Mouse (Mus musculus) urinary bladder, postnatal 14 days (tissue): ENCODE data around the gene Eipr1.
"Not testable (repeated sequence)": the region's sequence is repeated elsewhere in the genome, so short reads cannot be mapped to it uniquely, and the experiment has no call there.

Source experiments
- DNase-seq: peaks from one replicate; pipeline ENCODE4 v3.0.0; 2021; ENCODE audit warnings: low spot score

Gene Eipr1

GRCm38 (mm10) chr12:28889068-28889674 lies 137.6 kb downstream of the Eipr1 start:
- DNase-seq: no peak

DNA sequence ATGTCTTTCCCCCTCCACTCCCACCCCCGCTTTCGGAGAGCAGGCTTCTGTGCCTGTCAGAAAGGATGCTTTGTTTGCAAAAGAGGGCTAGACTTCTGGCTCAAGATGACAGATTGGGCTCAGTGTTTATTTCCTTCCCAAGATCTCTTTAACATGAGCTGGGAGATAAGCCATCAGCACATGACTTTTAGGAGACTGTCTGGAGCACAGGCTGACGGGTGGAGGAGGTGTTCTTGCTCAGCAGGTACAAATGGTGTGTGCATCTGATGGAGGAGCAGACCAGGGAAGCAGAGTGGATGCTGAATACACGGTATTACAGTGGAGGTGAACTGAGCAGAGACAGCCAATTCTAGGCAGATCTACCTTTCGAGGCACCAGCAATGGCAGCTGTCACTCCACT lies 139.9 kb downstream of the Eipr1 start:
- no peak for DNase-seq

DNA sequence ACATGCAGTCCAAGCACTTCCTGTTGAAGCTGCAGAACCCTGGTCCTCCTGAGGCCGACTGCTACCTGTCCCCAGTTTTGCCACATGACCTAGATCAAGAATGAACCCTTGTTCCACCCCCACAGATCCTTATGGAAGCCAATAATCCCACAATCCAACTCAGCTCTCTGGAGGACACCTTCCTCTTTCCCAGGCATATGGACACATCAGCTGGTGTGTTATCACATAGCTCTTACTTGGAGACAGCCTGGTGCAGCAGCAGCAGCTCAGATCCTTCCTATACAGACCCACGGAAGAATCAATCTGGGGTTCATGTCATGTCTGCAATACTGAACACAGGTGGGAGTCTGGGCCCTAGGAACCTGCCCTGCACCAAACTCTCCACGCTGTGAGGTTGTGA lies 145.0 kb downstream of the Eipr1 start:
- no peak for DNase-seq

DNA sequence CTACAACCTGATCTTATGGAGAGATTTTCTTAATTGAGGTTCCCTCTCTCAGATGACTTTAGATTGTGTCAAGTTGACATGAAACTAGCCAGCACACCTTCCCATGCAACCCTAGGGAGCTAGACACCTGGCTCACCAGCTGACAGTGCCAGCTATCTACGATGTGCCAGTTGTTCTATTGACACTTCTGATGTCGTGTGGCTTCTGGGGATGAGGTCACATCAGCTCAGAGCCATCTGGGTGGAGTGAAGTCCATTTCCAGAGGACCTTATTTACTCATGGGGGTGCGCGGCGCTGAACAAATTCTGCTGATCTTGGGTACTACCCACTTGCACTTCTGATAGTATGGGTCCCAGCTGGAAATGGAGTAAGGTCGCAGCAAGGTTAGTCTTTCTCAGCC lies 146.7 kb downstream of the Eipr1 start:
- DNase-seq: no peak

DNA sequence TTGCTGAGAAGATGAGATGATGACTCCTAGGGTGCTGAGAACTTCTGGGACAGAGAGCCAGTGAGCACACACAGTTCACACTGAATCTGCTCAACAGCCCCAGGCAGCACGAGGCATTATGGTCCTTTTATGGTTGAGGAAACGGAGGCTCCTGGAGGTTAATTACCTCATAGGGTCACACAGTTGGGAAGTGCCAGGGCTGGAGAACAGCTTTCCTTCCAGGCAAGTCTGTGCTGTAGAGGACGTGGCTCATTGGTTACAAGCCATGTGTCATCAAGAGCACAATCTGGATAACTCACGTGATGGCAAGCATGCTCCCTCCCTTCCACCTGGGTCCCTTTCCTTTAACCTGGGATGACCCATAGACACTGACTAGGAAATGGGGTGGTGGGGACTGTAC lies 148.1 kb downstream of the Eipr1 start:
- no peak for DNase-seq

DNA sequence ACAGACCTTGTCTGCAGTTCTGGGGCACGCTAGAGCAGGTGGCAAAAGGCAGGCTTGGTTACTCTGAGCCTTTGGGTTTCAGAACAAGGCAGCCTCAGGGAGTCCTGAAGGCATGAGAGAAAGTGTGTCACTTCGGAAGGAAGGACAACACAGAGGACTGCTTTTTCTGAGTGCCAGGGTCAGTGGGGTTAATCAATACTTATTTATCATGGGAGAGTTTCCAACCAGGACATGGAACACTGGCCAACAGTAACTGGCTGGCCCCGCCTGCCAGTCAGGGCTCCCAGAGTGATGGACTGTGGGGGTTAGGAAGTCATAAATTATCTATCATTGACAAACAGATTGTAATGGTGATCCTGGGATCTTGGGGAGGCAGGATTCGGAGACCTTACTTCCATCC lies 148.7 kb downstream of the Eipr1 start:
- no peak for DNase-seq

- no peak for DNase-seq
Observed at GRCm38 (mm10) chr12:28902132-28902531, 150.5 kb downstream of the Eipr1 start.

GRCm38 (mm10) chr12:28903082-28903481 lies 151.5 kb downstream of the Eipr1 start:
- no peak for DNase-seq

DNA sequence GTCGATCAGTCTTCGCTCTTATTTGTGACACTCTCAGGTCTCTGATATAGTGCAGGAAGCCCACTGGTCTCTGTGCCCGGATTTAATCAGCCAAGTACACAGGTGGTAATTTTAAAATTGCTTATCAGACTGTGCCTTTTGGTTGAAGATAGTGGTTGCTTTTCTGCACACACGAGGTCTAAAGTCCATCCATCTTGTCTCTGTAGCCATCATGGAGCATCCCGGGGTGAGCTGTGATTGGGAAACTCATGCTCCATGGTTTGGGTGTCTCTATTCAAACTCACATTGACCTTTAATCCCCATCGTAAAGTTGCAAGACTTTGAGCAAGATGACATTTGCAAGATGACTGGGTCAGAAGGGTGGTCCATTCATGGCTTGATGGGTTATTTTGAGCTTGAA lies 153.9 kb downstream of the Eipr1 start:
- DNase-seq: no peak

DNA sequence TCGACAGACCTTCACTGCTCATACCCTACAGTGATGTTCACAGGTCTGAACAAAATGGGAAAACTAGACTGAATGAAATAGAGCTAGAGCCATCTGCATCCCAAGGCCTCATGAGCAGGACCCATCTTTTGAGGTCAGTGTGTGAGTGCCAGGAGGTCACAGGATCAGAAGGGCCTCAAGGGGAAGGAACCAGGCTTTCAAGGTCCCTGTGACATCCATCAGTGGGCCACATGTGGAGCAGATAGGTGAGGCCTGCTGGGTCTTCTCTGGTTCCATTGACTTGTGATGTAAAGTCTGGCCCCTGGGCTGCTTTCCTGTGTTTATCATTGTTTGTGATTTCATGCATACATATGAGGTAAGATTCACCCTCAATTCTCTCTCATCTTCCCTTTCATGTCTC lies 154.4 kb downstream of the Eipr1 start:
- no peak for DNase-seq

DNA sequence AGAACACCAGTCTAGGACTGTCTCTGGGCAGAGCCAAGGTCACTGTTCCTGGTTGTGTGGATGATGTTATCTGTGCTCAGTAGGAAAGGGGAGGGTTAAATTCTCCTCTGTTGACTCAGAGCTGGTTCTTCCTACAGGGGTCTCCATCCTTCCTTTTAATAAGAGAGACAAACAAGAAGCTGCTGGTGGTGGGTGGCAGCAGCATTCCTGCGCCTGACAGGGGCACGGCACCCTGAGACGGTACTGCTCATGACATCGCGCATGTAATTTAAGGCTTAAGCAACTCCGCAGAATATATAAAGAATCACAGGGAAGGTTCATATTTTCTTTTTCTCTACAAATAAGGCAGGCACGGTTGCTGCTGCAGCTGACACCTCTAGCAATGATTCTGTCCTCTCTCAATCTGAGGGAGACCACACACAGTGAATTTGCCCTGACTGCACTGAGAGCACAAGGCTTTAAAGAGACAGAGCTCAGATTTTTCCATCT lies 155.2 kb downstream of the Eipr1 start:
- DNase-seq: no peak

GRCm38 (mm10) chr12:28907814-28908213 lies 156.2 kb downstream of the Eipr1 start:
- no peak for DNase-seq

DNA sequence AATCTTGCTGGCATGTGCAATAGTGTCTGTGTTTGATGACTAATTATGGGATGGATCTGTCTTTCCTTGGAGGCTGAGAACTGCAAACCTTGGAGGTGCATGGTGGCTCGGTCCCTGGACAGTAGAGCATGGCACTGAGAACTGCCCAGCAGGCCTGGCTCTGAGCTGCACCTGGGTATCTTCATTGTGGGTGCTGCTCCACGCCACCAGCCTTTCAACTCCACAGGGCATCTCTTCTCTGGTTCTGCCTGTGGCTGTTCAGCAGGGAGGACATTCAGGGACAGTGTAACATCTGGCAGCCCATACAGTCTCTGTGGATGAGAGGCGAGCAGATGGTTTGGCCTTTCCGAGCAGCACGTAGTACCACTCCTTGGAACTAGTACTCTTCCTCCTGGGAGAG lies 158.2 kb downstream of the Eipr1 start:
- no peak for DNase-seq

- DNase-seq: no peak
Observed at GRCm38 (mm10) chr12:28910568-28910967, 159.0 kb downstream of the Eipr1 start.

- DNase-seq: no peak
Observed at GRCm38 (mm10) chr12:28912351-28912936, 160.8 kb downstream of the Eipr1 start.

- no peak for DNase-seq
Observed at GRCm38 (mm10) chr12:28913099-28913498, 161.5 kb downstream of the Eipr1 start.

DNA sequence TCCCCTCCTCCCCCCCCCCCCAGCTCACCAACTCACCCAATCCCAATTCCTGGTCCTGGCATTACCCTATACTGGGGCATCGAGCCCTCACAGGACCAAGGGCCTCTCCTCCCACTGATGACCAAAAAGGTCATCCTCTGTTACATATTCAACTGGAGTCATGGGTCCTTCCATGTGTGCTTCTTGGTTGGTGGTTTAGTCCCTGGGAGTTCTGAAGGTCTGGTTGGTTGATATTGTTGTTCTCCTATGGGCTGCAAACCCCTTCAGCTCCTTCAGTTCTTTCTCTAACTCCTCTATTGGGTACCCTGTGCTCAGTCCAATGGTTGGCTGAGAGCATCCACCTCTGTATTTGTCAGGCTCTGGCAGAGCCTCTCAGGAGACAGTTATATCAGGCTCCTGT lies 162.5 kb downstream of the Eipr1 start:
- DNase-seq: not testable (repeated sequence)
